In the genomic region with DNA sequence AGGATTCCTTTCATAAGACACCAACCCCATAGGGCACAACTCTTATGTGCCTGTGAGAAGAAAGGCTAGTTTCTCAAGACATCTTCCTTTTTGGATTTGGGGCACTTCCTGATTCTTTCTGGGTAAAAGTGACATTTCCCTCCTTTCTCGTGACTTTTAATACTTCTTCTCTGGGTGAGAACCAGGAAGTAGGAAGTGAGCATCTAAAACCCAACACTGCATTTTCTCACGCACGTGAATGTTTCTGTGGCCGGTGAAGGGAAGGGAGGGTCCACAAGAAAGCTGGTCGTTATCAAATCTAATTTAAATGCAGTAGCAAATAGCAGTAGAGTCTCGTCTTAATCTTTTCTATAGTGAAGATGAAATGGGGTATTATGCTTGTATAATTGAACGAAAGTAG, we compare ENCODE assay signal across 25 mouse cellular contexts. TPM values are rescaled to one million over a fixed set of nuclear protein-coding genes. Genes with fewer than 3 reads are reported as not detected.
DNase-seq lines count a peak whose midpoint lies in the region; ATAC-seq and TF ChIP-seq lines count a peak whose summit lies in the region.
"Had no signal": no experiment of that assay in that cellular context is flagged by ENCODE, and none has a peak within 500 bp of the region (broad histone marks: within the 10 kb centered on the region; RNA-seq: fewer than 3 reads in every experiment).

No protein-coding gene starts in this region.

- WGBS in heart, embryonic 16.5 days: 73% methylated on average over 7 of the region's 7 CpGs
- 49% methylated on average over 7 of the region's 7 CpGs for WGBS in spleen, adult 2 months

- ATAC-seq in heart, embryonic 16.5 days (replicated peaks; ENCODE audit: extremely low read depth, insufficient read depth, low FRiP score): no peak
- peak; percentile 32; the same call in 1 of the 2 replicates for ATAC-seq in megakaryocyte-erythroid progenitor cell, adult 5-6 weeks (replicated peaks; ENCODE audit: low FRiP score, low TSS enrichment, poor library complexity, severe bottlenecking)
- no peak for ATAC-seq in erythroid progenitor cell, adult 5-6 weeks (replicated peaks; ENCODE audit: low FRiP score, poor library complexity, severe bottlenecking)
- ATAC-seq: forebrain, embryonic 14.5 days; liver, embryonic 12.5 days; midbrain, embryonic 13.5 days had no signal

- 0 out of 2 replicates have a peak overlapping the region, but pooled peaks have one; percentile 4 for H3K27ac ChIP-seq in heart, embryonic 16.5 days (ENCODE audit: low read length)
- H3K27ac ChIP-seq in spleen, adult 2 months (ENCODE audit: insufficient read depth, low read length): peak overlapping the region; percentile 56; the same call in 1 of the 2 replicates
- H3K27ac ChIP-seq: embryonic facial prominence, embryonic 12.5 days; heart, embryonic 13.5 days; hindbrain, embryonic 13.5 days; limb, embryonic 10.5 days; liver, embryonic 12.5 days; midbrain, embryonic 13.5 days; neural tube, embryonic 13.5 days had no signal

- H3K4me1 ChIP-seq in heart, embryonic 16.5 days (ENCODE audit: control insufficient read depth, insufficient read depth, low read length): peaks cover 2% of the 10 kb centered on the region; the same call in 1 of the 2 replicates
- H3K4me1 ChIP-seq in spleen, adult 2 months (ENCODE audit: control insufficient read depth, insufficient read depth, insufficient read length): peaks cover 2% of the 10 kb centered on the region; the same call in 1 of the 2 replicates
- H3K4me1 ChIP-seq: embryonic facial prominence, embryonic 12.5 days; hindbrain, embryonic 13.5 days; limb, embryonic 10.5 days; midbrain, embryonic 13.5 days; neural tube, embryonic 13.5 days had no signal

- intact Hi-C loops in left cerebral cortex, postnatal 36 days (cut with DNase I): no loop called here

- no peak overlapping the region for H3K9ac ChIP-seq in heart, embryonic 16.5 days (ENCODE audit: low read length)
- H3K9ac ChIP-seq: embryonic facial prominence, embryonic 12.5 days; heart, embryonic 13.5 days; hindbrain, embryonic 13.5 days; liver, embryonic 12.5 days; midbrain, embryonic 13.5 days; neural tube, embryonic 13.5 days had no signal

- no peaks in the 10 kb centered on the region for H3K27me3 ChIP-seq in heart, embryonic 16.5 days (ENCODE audit: control insufficient read depth, insufficient read depth, low read length)
- no peaks in the 10 kb centered on the region for H3K27me3 ChIP-seq in spleen, adult 2 months (ENCODE audit: control insufficient read depth, insufficient read depth, low read length)
- H3K27me3 ChIP-seq: embryonic facial prominence, embryonic 12.5 days; heart, embryonic 13.5 days; hindbrain, embryonic 13.5 days; liver, embryonic 12.5 days; midbrain, embryonic 13.5 days; neural tube, embryonic 13.5 days had no signal

- H3K4me2 ChIP-seq in heart, embryonic 16.5 days (ENCODE audit: low read depth, low read length): no peak overlapping the region
- H3K4me2 ChIP-seq: embryonic facial prominence, embryonic 12.5 days; heart, embryonic 13.5 days; hindbrain, embryonic 13.5 days; liver, embryonic 12.5 days; midbrain, embryonic 13.5 days; neural tube, embryonic 13.5 days had no signal

- TF ChIP-seq CTCF in spleen, adult 2 months (IDR thresholded peaks at IDR 0.05; ENCODE audit: extremely low read depth, insufficient read depth, insufficient read length, insufficient replicate concordance): no peak

- no peak overlapping the region for H3K4me3 ChIP-seq in heart, embryonic 16.5 days (ENCODE audit: low read length)
- H3K4me3 ChIP-seq in spleen, adult 2 months (ENCODE audit: extremely low read depth, insufficient read depth, insufficient read length): no peak overlapping the region
- H3K4me3 ChIP-seq: embryonic facial prominence, embryonic 12.5 days; heart, embryonic 13.5 days; hindbrain, embryonic 13.5 days; limb, embryonic 10.5 days; liver, embryonic 12.5 days; midbrain, embryonic 13.5 days; myocyte; neural tube, embryonic 13.5 days had no signal

- H3K9me3 ChIP-seq in heart, embryonic 16.5 days (replicated peaks; ENCODE audit: control insufficient read depth, low read length): no peaks in the 10 kb centered on the region
- H3K9me3 ChIP-seq: embryonic facial prominence, embryonic 12.5 days; heart, embryonic 13.5 days; hindbrain, embryonic 13.5 days; limb, embryonic 10.5 days; liver, embryonic 12.5 days; midbrain, embryonic 13.5 days; neural tube, embryonic 13.5 days had no signal

- peaks cover 13% of the 10 kb centered on the region; the same call in 1 of the 2 replicates for H3K36me3 ChIP-seq in heart, embryonic 16.5 days (ENCODE audit: control insufficient read depth, insufficient read depth)
- no peaks in the 10 kb centered on the region for H3K36me3 ChIP-seq in spleen, adult 2 months (ENCODE audit: control insufficient read depth, insufficient read depth, low read length)

- no peak for TF ChIP-seq POLR2A in spleen, adult 2 months (IDR thresholded peaks at IDR 0.05; ENCODE audit: low read depth, low read length)

- DNase-seq in heart, adult 8-10 months (ENCODE audit: low spot score): no peak
- DNase-seq in spleen, adult 2 months (ENCODE audit: low read depth in 1 of 2, low spot score in 2 of 2): no peak
- no peak for DNase-seq in spleen, adult 18-20 months
- no peak for DNase-seq in ovary, postnatal 10 days (ENCODE audit: low spot score)
- DNase-seq in left cerebral cortex, postnatal 36 days (ENCODE audit: low spot score in 2 of 2): no peak
- DNase-seq: adrenal gland, postnatal 14 days; cerebellum, adult 11 months; cerebellum, postnatal 14 days; gastrocnemius, postnatal 14 days; kidney, adult 8-10 months; kidney, postnatal 14 days; lung, adult 2 months; right cerebral cortex, adult 18-20 months had no signal

RNA-seq across cellular contexts. Expression of gene Etv6, which starts 36.9 kb away (rescaled TPM):
- 10.5 and 12.3 TPM in 2 replicates for polyA plus RNA-seq in heart, embryonic 16.5 days (2015; fragmentation: Nextera tagmentation; extraction: Ambion mirVana)
- total RNA-seq in heart, adult 8-10 months (2022): 10 to 100 TPM in 3 of 4 experiments, 1 to 10 TPM in 1; 7.9 to 13.5 (median 11.0) TPM
- 21.6 and 35.2 TPM in 2 replicates for polyA plus RNA-seq in spleen, adult 2 months (2012; rRNA removed)
- 30.8 and 38.8 TPM in 2 replicates for total RNA-seq in megakaryocyte-erythroid progenitor cell, adult 5-6 weeks (2014; fragmentation: Nextera tagmentation)
- 24.7 and 34.1 TPM in 2 replicates for total RNA-seq in megakaryocyte-erythroid progenitor cell, adult 5-6 weeks (2017)
- 12.3 and 19.3 TPM in 2 replicates for total RNA-seq in erythroid progenitor cell, adult 5-6 weeks (2015; ENCODE audit: low replicate concordance)
- 4.2 and 4.5 TPM in 2 replicates for total RNA-seq in erythroid progenitor cell, adult 5-6 weeks (2017; ENCODE audit: low replicate concordance)
- total RNA-seq in left cerebral cortex, postnatal 36 days (2021): 10 to 100 TPM; 14.1 to 18.1 TPM
